Mouse (Mus musculus): Measurements from ENCODE around the gene Fasl.

DNA sequence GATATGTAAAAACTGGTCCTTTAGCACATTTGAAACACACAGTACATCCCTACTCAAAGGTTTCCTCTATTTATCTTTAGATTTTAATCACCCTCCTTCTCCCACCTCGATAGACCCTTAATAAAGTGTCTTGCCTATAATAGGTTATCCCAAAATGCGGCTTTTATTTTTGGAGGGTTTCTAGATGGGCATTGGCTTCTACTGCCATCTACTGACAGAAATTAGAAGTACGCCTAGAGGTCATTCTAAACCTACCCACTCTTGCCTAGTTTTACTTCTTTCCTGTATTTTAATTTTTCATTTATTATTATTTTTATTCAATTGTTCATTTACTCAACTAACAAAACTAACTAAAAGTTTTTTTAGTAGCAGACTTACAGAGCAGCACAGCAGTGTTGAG lies 51.4 kb downstream of the Fasl start:
- TF ChIP-seq CTCF (IDR thresholded peaks at IDR 0.05; ENCODE audit: extremely low read depth, insufficient read depth, insufficient read length, insufficient replicate concordance) (no peak), POLR2A (IDR thresholded peaks at IDR 0.05; ENCODE audit: low read depth, low read length) (no peak)

Measured in spleen, adult 2 months (tissue).